Mouse (Mus musculus) 3134 (cell line): ENCODE measurements around the gene Extl1.
"Not testable (repeated sequence)": the region's sequence is repeated elsewhere in the genome, so short reads cannot be mapped to it uniquely, and the experiment has no call there.

Experiments used
- DNase-seq: peaks from one replicate; pipeline ENCODE4 v3.0.0-alpha.2; 2011; ENCODE audit warnings: low spot score; ENCODE audit not compliant: insufficient read length; ENCODE audit errors: extremely low read depth

Extl1 gene

DNA sequence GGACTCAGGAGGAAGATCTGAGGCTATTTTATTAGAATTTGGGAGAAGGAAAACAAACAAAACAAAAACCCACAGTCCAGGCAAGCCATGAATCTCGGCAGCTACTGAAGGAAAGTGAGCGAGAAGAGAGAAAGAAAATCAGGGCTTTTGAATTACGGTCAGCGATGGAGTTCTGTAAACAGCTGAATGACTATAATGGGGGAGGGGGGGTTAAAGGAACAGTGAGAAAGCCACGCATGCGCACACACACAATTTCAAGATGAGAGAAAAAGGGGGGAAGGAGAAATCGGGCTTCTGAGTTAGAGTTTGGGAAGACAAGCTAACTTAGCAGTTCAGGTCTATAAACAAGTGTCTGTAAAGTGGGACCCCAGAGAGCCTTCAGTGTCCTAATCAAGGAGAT lies 30.7 kb downstream of the Extl1 start:
- no peak for DNase-seq

- no peak for DNase-seq
These were observed 31.4 kb downstream of the Extl1 start for GRCm38 (mm10) chr4:134352261-134352707.

GRCm38 (mm10) chr4:134351329-134352260 lies 32.1 kb downstream of the Extl1 start:
- DNase-seq = no peak

GRCm38 (mm10) chr4:134350641-134351040 lies 33.0 kb downstream of the Extl1 start:
- no peak for DNase-seq

DNA sequence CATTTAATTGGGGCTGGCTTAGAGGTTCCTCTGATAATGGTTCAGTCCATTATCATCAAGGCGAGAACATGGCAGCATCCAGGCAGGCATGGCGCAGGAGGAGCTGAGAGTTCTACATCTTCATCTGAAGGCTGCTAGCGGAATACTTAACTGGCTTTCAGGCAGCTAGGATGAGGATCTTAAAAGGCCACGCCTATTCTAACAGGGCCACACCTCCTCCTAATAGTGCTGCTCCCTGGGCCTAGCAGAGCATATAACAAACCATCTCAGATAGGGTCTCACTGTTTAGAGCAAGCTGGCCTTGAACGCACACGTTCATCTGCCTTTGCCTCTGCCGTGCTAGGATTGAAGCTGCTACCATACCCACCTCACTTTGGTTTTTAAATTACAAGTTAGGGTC lies 33.8 kb downstream of the Extl1 start:
- no peak for DNase-seq

GRCm38 (mm10) chr4:134348545-134348944 lies 35.1 kb downstream of the Extl1 start:
- no peak for DNase-seq

GRCm38 (mm10) chr4:134348078-134348477 lies 35.6 kb downstream of the Extl1 start:
- DNase-seq = no peak

- no peak for DNase-seq
These were observed 37.8 kb downstream of the Extl1 start for GRCm38 (mm10) chr4:134345802-134346201.

- DNase-seq = no peak
These were observed 39.0 kb downstream of the Extl1 start for GRCm38 (mm10) chr4:134344620-134345019.

- DNase-seq = no peak
These were observed 40.3 kb downstream of the Extl1 start, which contains the start of gene Slc30a2 for GRCm38 (mm10) chr4:134343071-134344031. Gene Slc30a2, plus strand, starts transcription at chr4:134343181.

DNA sequence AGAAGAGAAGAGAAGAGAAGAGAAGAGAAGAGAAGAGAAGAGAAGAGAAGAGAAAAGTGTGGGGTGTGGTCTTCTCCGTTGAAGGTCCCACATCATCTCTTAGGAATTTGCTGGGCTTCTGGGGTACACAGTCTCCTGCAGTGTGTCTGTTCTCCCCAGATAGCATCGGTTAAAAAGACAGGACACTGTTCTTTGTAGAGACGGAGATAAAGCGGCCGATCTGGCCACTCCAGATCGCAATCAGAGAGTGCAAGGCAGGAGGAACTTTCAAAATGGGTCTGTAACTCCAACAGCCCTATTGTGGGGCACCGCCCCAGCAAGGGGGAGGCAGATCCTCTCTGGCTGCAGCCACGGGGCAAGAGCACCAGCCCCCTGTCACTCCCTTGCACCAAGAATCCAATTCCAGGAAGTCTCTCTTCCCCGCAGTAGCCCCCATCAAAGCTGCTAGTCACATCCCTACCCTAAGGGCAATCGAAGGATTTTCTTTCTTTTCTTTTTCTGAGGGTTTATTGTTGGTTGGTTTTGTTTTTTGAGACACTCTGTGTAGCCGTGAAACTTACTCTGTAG lies 41.4 kb downstream of the Extl1 start:
- no peak for DNase-seq

- not testable (repeated sequence) for DNase-seq
These were observed 42.4 kb downstream of the Extl1 start for GRCm38 (mm10) chr4:134341231-134341630.

DNA sequence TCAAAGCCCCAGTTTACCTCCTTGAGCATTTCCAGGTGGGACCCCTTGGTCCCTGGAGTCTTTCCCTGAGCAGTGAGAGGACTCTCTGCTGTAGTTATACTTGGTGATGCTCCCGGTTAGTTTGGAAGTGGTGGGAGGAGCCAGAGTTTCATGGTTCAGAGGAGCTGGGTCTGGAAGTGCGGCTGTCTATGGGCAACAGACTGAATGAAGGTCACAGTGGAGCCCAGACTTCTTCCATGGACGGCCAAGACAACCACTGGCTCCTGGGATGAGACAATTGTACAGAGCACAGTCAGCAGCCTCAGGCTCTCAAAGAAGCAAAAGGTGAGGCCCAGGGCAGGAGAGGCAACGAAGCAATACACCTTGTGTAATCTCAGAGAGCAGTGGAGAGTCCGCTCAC lies 53.4 kb downstream of the Extl1 start:
- no peak for DNase-seq

- no peak for DNase-seq
These were observed 54.8 kb downstream of the Extl1 start for GRCm38 (mm10) chr4:134328832-134329231.

- DNase-seq = no peak
These were observed 55.5 kb downstream of the Extl1 start for GRCm38 (mm10) chr4:134328151-134328550.

GRCm38 (mm10) chr4:134326859-134327530 lies 56.7 kb downstream of the Extl1 start:
- DNase-seq = no peak

DNA sequence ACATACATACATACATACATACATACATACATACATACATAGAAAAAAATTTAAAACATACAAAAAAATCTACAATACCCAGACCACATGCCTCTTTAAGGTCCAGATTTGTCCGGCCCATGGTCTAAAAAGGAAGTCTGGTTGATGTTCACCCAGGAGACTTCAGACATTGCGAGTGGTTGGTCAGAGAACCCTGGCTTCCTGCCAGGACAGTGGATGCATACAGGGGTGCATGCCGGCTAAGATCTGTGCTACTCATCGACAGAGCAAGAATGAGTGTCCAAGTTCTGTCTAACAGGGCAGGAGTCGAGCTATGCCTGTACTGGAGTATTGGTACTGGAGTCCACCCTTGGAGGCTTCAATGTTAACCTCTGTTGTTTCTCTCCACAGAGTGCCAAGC lies 59.0 kb downstream of the Extl1 start:
- DNase-seq = no peak

GRCm38 (mm10) chr4:134321524-134321923 lies 62.1 kb downstream of the Extl1 start:
- DNase-seq = no peak

GRCm38 (mm10) chr4:134319674-134320073 lies 64.0 kb downstream of the Extl1 start:
- DNase-seq = no peak

GRCm38 (mm10) chr4:134319074-134319473 lies 64.6 kb downstream of the Extl1 start:
- no peak for DNase-seq
